Mouse (Mus musculus): ENCODE measurements at regions not wholly inside any gene's neighbourhood (a gene's known extent, or its start where the extent isn't known, plus 50 kb on each side); places are given as distances from the start of the nearest gene placed in this dataset.

DNA sequence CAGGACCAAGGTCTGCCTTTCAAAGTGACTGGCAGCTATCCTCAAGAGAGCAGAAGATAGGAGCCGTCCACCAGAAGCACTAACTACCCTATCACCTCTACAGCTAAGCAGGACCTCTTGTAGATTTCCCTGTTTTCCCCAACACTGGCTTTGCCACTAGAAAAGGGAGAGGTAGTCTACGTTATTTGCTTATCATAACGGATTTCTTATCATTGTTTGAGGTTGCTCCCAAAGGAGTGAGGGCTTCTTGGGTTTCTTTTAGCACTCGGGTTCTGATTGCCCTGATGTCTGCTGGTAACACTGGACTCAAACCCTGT, 437.0 kb upstream of the Pou3f3 start:
- DNase-seq (ENCODE audit: low spot score in 2 of 2), result peak in 1 of 2 experiments; percentile 8
- intact Hi-C loops (cut with DNase I), result loop anchor here (5.0 to 10.0 kb wide), 7 partner anchors 279 to 1374 kb away; no protein-coding TSS in a partner anchor

DNA sequence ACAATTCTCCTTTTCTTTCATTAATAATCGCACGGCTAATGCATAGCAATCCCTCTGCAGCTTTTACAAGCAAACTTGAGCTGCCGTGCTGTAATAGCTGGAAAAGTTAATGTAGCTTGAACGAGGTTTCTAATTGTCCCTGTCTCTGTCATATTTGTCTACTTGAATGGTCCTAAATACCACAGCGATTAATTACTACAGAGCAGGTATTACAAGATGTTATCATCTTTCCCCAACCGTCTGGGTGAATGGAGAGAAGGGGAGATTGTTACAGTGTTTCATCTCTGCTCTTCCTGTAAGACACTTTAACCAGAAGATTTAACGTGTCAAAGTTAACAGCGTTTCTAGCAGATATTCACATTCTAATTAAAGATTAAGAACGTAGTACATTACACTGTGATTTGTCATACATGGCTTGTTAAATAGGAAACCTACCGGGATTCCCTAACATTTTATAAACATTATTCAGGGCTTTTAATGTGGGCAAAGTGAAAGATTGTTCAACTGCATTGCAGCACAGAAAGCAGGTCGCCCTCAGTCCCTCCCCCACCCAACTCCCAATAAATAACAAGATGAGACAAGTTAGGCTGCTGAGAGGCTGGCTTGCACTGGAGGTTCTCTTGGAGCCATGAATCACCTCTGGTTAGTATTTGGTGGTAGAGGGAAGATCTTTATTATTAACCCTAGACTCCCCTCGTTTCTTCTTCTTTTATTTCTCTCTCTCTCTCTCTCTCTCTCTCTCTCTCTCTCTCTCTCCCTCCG, 436.2 kb upstream of the Pou3f3 start:
- DNase-seq (ENCODE audit: low spot score in 2 of 2), result peak; percentile 13 to 49
- intact Hi-C loops (cut with DNase I), result loop anchor here (5.0 to 10.0 kb wide), 7 partner anchors 278 to 1375 kb away; no protein-coding TSS in a partner anchor

DNA sequence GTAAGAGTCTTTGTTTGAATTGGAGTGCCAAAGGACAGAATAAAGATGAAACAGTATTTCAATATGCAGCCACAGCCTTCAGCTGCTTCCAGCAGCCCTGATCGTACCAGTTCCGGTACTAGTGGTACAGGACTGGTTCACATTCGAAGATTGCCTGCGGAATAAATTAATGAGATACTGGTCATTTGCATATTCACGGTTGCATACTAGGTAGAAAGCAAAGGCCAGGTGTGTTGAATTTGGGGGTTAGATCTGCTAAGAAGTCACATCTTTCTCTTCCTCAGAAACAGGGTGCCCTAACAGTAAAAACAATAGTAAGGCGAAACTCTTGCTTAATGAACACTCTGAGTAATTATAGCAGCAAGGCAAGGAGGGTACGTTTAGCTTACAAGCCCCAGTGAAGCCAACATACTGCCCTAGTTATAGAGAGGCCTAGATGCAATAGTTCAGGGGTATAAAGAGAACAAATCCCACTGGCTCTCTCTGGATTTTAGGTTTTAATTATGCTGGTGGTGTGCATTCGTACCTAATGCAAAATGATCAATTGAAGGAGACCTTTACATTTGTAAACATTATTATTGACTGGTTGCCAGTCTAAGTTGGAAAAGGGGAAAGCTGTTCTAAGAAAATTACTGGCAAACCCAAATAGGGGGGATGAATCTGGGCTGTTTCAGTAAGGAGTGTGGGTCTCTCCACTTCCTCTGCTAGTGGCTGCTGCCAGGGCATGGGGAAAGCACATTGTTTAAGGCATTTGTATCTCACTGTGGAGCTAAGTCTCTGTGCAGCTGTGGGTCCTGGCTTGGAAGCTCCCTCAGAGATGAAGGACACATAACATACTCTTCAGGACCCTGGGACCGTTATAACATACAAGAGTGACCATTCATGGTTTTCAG, 435.3 kb upstream of the Pou3f3 start:
- DNase-seq (ENCODE audit: low spot score in 2 of 2), result peak in 1 of 2 experiments; percentile 12
- intact Hi-C loops (cut with DNase I), result loop anchor here (2.0 to 5.0 kb wide), 4 partner anchors 231 to 448 kb away; partner anchors contain the start of gene Pou3f3

DNA sequence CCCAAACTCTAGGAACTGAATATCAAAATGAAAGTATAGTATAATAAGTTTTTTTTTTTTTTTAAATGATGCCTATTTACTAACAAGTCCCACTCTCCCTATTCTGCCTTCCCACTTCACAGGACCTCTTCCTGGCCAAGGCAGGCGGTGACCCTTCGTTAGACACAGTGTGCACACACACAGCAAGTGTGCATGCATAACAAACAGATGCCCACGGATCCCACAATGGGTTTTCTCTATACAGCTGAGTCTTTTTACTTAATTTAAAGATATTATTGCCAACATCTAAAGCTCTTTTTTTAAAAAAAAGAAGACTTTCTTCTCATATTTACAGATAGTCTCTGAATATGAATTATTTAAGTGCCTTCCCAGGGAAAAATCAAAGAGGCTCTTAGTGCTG, 434.5 kb upstream of the Pou3f3 start:
- DNase-seq (ENCODE audit: low spot score in 2 of 2), result no peak
- intact Hi-C loops (cut with DNase I), result loop anchor here (2.0 to 5.0 kb wide), 4 partner anchors 230 to 449 kb away; partner anchors contain the start of gene Pou3f3

DNA sequence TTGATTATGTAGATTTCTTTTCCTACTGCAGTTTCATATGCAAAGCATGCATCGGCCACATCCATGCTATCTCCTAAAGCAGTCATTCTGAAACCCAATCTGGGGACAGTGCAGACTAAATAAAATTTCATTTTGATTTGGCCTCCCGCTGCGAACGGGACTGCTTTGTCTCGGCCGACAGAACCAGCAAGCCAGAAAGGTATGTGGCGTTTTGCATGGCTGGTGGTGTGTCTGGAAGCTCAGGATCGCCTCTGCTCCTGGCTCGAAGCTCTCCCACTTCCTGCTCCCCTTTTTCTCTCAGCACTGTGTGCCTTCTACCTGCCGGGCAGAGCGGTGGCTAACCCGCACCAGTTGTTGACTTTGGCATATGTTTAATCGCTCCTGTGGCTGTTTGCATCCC, 433.8 kb upstream of the Pou3f3 start:
- peak; percentile 43 to 51 for DNase-seq (ENCODE audit: low spot score in 2 of 2)
- intact Hi-C loops (cut with DNase I), result loop anchor here (2.0 to 5.0 kb wide), 4 partner anchors 229 to 449 kb away; partner anchors contain the start of gene Pou3f3

DNA sequence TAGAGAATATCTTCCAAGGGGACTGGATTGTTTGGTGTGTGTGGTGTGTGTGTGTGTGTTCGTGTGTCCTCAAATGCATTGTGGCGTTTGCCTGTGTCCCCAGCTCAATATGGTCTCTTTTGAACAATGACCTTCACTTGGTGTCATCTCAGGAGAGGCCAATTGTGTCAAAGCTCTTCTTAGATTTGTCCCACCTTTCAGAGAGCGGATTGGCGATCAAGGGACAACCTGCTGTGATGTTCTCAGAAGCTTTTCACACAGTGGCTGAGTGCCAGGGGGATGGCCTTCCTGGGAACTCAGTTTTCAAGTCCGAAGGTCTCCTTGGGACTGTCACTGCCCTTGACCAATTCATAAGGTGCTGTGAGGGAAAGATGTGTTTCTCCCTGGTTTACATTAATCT, 433.0 kb upstream of the Pou3f3 start:
- intact Hi-C loops (cut with DNase I), result loop anchor here (5.0 kb wide), 1 partner anchor 450 kb away; no protein-coding TSS in a partner anchor
- no peak for DNase-seq (ENCODE audit: low spot score in 2 of 2)

DNA sequence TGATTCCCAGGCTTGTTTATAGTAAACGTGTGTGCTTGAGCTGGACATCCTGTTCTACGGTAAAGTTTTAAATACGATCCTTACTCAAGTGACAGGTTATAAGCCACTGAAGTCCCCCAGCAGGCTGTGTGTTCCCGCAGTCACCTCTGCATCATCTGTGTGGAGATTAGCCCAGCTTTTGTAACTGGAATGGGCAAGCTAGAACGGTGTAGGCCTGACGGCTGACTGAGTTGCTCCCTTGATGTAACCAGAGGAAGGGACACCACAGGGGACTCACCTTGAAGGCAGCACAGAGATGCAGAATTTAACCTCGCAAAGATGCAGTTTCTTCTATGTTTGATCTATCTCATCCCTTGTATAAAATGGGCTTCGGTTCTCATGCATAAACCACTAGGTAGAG, 418.4 kb upstream of the Pou3f3 start:
- intact Hi-C loops (cut with DNase I), result no loop called here
- no peak for DNase-seq (ENCODE audit: low spot score in 2 of 2)

DNA sequence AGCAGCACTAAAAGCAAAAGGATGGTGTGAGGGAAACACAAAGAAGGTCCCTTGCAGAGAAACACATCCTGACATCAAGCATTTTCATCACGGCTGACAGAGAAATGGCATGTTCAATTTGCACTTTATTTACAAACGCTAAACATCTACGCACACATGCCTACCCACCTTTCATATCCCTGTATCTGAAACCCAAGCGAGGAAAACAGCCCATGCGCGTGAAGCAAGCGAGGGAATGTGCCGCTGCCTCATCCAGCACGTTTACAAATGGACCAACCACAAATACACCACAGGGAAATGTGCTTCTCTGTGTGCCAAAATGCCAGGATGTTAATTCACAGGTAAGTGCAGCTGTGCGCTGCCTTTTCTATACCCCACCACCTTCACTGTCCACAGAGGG, 399.7 kb upstream of the Pou3f3 start:
- intact Hi-C loops (cut with DNase I), result no loop called here
- DNase-seq (ENCODE audit: low spot score in 2 of 2), result no peak

GRCm38 (mm10) chr1:42309251-42309650, 386.3 kb upstream of the Pou3f3 start:
- no peak for DNase-seq (ENCODE audit: low spot score in 2 of 2)
- intact Hi-C loops (cut with DNase I), result no loop called here

- intact Hi-C loops (cut with DNase I), result no loop called here
- DNase-seq (ENCODE audit: low spot score in 2 of 2), result no peak
These were observed 382.1 kb upstream of the Pou3f3 start for GRCm38 (mm10) chr1:42313494-42313893.

- intact Hi-C loops (cut with DNase I), result no loop called here
- DNase-seq (ENCODE audit: low spot score in 2 of 2), result no peak
These were observed 343.7 kb upstream of the Pou3f3 start for GRCm38 (mm10) chr1:42351884-42352283.

DNA sequence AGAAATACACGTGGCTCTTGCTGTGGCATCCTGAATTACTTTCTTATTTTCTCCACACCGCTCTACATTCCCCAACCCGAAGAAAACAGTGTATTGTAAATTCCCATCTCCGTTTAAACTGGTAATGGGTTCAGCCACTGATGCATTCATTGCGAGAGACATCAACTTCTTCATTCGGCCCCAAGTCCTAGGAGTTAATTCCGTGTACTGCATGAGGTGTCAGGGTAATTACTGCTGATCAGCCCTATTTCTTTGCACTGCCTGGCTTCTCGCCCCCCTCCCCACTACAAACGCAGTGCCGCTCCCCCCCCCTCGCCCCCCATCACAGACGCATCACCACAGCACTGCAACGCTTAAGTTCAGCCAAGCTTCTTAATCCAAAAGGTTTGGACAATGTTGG, 343.2 kb upstream of the Pou3f3 start:
- DNase-seq (ENCODE audit: low spot score in 2 of 2), result no peak
- intact Hi-C loops (cut with DNase I), result no loop called here

- peak; percentile 28 to 42 for DNase-seq (ENCODE audit: low spot score in 2 of 2)
- intact Hi-C loops (cut with DNase I), result no loop called here
These were observed 342.5 kb upstream of the Pou3f3 start for GRCm38 (mm10) chr1:42353096-42353495.

GRCm38 (mm10) chr1:42354020-42354419, 341.5 kb upstream of the Pou3f3 start:
- intact Hi-C loops (cut with DNase I), result no loop called here

DNA sequence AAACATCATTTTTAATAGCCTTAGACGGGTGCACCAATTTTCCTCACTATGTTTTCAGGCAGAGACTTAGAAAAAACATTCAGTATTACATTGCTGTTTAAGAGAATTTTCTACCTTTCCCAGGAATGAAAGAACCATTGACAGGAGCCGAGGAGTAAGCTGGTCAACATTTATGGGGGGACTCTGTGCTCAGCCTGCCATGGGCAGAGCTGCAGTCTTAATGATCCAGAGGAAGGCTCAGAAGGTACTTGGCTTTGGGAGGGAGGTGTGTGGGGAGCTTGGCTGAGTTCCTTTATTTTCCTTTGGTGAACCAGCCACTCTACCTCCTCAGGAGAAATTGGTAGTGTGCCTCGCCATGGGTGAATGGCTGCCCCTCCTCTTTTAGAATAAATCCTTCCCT, 333.1 kb upstream of the Pou3f3 start:
- no peak for DNase-seq (ENCODE audit: low spot score in 2 of 2)
- intact Hi-C loops (cut with DNase I), result no loop called here

More at GRCm38 (mm10) chr1:42354020-42354419, 341.5 kb upstream of the Pou3f3 start:
- DNase-seq (ENCODE audit: low spot score in 2 of 2), result no peak

DNA sequence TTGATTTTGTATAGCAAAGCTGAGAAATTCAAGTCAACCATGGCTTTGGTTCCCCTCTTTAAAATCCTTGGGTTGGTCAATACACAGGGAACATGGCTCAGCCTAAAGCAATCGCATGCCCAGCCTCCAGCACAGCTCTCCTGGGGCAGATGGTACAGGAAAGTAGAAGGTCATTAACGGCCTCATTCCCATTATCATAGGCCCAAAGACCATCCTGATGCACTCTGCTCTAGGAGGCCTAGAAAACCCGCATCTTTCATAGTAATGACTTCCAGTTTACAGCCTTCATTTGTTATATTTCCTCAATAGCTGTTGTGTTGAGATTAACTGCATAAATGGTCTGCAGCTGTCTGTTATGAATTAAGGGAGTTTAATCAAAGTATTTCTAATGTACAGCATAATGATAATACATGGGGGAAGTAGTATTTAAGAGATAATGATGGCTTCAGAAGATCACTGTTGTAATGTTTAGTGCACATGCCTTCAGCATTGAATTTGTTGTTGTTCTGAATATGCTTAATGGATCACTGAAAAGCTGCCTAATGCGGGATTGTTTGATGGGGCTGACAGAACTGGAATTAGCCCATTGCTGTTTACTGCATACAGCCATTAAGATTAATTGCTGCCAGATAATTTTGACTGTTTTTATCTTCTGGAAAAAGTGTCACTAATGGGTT, 329.8 kb upstream of the Pou3f3 start:
- intact Hi-C loops (cut with DNase I), result no loop called here
- DNase-seq (ENCODE audit: low spot score in 2 of 2), result no peak

- intact Hi-C loops (cut with DNase I), result no loop called here
- no peak for DNase-seq (ENCODE audit: low spot score in 2 of 2)
These were observed 307.5 kb upstream of the Pou3f3 start for GRCm38 (mm10) chr1:42387919-42388684.

- intact Hi-C loops (cut with DNase I), result no loop called here
- peak in 1 of 2 experiments; percentile 55 for DNase-seq (ENCODE audit: low spot score in 2 of 2)
These were observed 306.8 kb upstream of the Pou3f3 start for GRCm38 (mm10) chr1:42388740-42389139.

GRCm38 (mm10) chr1:42395651-42396260, 299.8 kb upstream of the Pou3f3 start:
- peak in 1 of 2 experiments; percentile 62 for DNase-seq (ENCODE audit: low spot score in 2 of 2)
- intact Hi-C loops (cut with DNase I), result no loop called here
